Mouse (Mus musculus) ES-E14 (cell line): ENCODE data around the gene Usp29. TPM values are rescaled to one million over a fixed set of nuclear protein-coding genes. Genes with fewer than 3 reads are reported as not detected.

Source experiments
- DNase-seq: peaks from one replicate; pipeline ENCODE4 v3.0.0-alpha.2; 2013; ENCODE audit warnings: low read depth, low spot score
- H3K27ac ChIP-seq: 2 replicates; pipeline ENCODE4 v1.5.1; 2012; ENCODE audit warnings: low read depth, mild to moderate bottlenecking, low read length, moderate library complexity, mixed read lengths; ENCODE audit not compliant: poor library complexity, insufficient read depth, severe bottlenecking
- H3K36me3 ChIP-seq: 2 replicates; pipeline ENCODE4 v1.6.1; 2012; ENCODE audit warnings: mild to moderate bottlenecking, low read length, moderate library complexity, mixed read lengths; ENCODE audit not compliant: control insufficient read depth, poor library complexity, insufficient read depth, severe bottlenecking
- H3K4me1 ChIP-seq, 2 experiments: fragments of 150-350 bp in 1 of 2; sonication (generic) in 1 of 2; 2 replicates each; pipeline ENCODE4 v1.6.1; 2012; ENCODE audit warnings: low read length in 2 of 2, mild to moderate bottlenecking in 1 of 2, mixed read lengths in 1 of 2; ENCODE audit not compliant: control insufficient read depth in 2 of 2, insufficient read depth in 2 of 2, poor library complexity in 1 of 2
- H3K4me3 ChIP-seq, 2 experiments: fragments of 150-350 bp in 1 of 2; sonication (generic) in 1 of 2; 2 replicates each; pipeline ENCODE4 v1.5.1; 2012; ENCODE audit warnings: low read length in 2 of 2, low read depth in 1 of 2, mild to moderate bottlenecking in 1 of 2, mixed read lengths in 1 of 2; ENCODE audit not compliant: insufficient read depth in 1 of 2, poor library complexity in 1 of 2, severe bottlenecking in 1 of 2
- H3K9ac ChIP-seq: 2 replicates; pipeline ENCODE4 v1.6.1; 2012; ENCODE audit warnings: low read depth, mild to moderate bottlenecking, low read length, mixed read lengths; ENCODE audit not compliant: poor library complexity, insufficient read depth, severe bottlenecking
- H3K9me3 ChIP-seq: fragments of 150-350 bp; sonication (generic); 2 replicates; pipeline ENCODE4 v1.6.1; 2012; ENCODE audit warnings: low read depth, mild to moderate bottlenecking, low read length; ENCODE audit not compliant: control insufficient read depth, insufficient read depth
- CHD2 ChIP-seq: IDR thresholded peaks from 2 replicates; pipeline ENCODE4 v1.6.1; 2014; ENCODE audit warnings: mild to moderate bottlenecking, low read depth, low read length, inconsistent platforms
- HCFC1 ChIP-seq: IDR thresholded peaks from 2 replicates; pipeline ENCODE4 v1.6.1; 2012; ENCODE audit warnings: low read length, inconsistent platforms, borderline replicate concordance; ENCODE audit not compliant: insufficient read depth
- MAFK ChIP-seq: IDR thresholded peaks from 2 replicates; pipeline ENCODE4 v1.6.1; 2014; ENCODE audit warnings: mild to moderate bottlenecking, low read depth, low read length, inconsistent platforms; ENCODE audit not compliant: insufficient read depth
- ZC3H11A ChIP-seq: IDR thresholded peaks from 2 replicates; pipeline ENCODE4 v1.6.1; 2012; ENCODE audit warnings: low read depth, mild to moderate bottlenecking, inconsistent platforms, low read length, borderline replicate concordance
- ZNF384 ChIP-seq: IDR thresholded peaks from 2 replicates; pipeline ENCODE4 v1.6.1; 2012; ENCODE audit warnings: low read depth, low read length, inconsistent platforms
- in situ Hi-C, 2 experiments: fragments of 600-800 bp; cut with MboI; formaldehyde crosslinking; loops; one replicate each; pipeline ENCODE4 v1.15.1; 2025; ENCODE audit warnings: low sequenced_read_pairs in 2 of 2, inconsistent platforms in 1 of 2; ENCODE audit not compliant: unreplicated experiment in 2 of 2
- total RNA-seq: library from RNA; depleted of rRNA; stranded (reverse); fragments of 300-350 nt; gene quantifications from 2 replicates; pipeline ENCODE4 v1.2.3, GENCODE M21; 2012

Usp29 gene
- total RNA-seq, 1 experiment = 4.5 TPM

GRCm38 (mm10) chr7:6840860-6841259 is 110.5 kb downstream of the Usp29 start:
- no peak overlapping the region for H3K4me3 ChIP-seq
- no peak overlapping the region for H3K9ac ChIP-seq
- no peaks in the 10 kb centered on the region for H3K9me3 ChIP-seq
- TF ChIP-seq ZC3H11A (no peak), CHD2 (no peak), ZNF384 (no peak), MAFK (no peak), HCFC1 (no peak)
- H3K27ac ChIP-seq = no peak overlapping the region
- H3K4me1 ChIP-seq = no peaks in the 10 kb centered on the region
- H3K36me3 ChIP-seq = no peaks in the 10 kb centered on the region
- in situ Hi-C loops = no loop called here
- DNase-seq = no peak

- no peak for DNase-seq
- no peak overlapping the region for H3K4me3 ChIP-seq
- no peaks in the 10 kb centered on the region for H3K36me3 ChIP-seq
- in situ Hi-C loops = no loop called here
- no peaks in the 10 kb centered on the region for H3K9me3 ChIP-seq
- no peak overlapping the region for H3K9ac ChIP-seq
- TF ChIP-seq ZC3H11A (no peak), MAFK (no peak), ZNF384 (no peak), CHD2 (no peak), HCFC1 (no peak)
- no peaks in the 10 kb centered on the region for H3K4me1 ChIP-seq
- H3K27ac ChIP-seq = no peak overlapping the region
Measured at GRCm38 (mm10) chr7:6849495-6849894, 119.1 kb downstream of the Usp29 start.

GRCm38 (mm10) chr7:6850321-6850720 is 119.9 kb downstream of the Usp29 start:
- no peaks in the 10 kb centered on the region for H3K36me3 ChIP-seq
- no peaks in the 10 kb centered on the region for H3K9me3 ChIP-seq
- H3K4me1 ChIP-seq = no peaks in the 10 kb centered on the region
- no peak overlapping the region for H3K4me3 ChIP-seq
- no peak overlapping the region for H3K27ac ChIP-seq
- DNase-seq = no peak
- TF ChIP-seq HCFC1 (no peak), CHD2 (no peak), MAFK (no peak), ZC3H11A (no peak), ZNF384 (no peak)
- in situ Hi-C loops = no loop called here
- no peak overlapping the region for H3K9ac ChIP-seq

GRCm38 (mm10) chr7:6851256-6851655 is 120.9 kb downstream of the Usp29 start:
- Histone ChIP-seq H3K9ac (no peak overlapping the region), H3K9me3 (no peaks in the 10 kb centered on the region), H3K27ac (no peak overlapping the region), H3K36me3 (no peaks in the 10 kb centered on the region), H3K4me3 (no peak overlapping the region), H3K4me1 (no peaks in the 10 kb centered on the region)
- no peak for TF ChIP-seq CHD2
- TF ChIP-seq ZC3H11A = no peak
- no peak for TF ChIP-seq MAFK
- TF ChIP-seq ZNF384 = no peak
- TF ChIP-seq HCFC1 = no peak
- in situ Hi-C loops = no loop called here
- no peak for DNase-seq

- no peak overlapping the region for H3K4me3 ChIP-seq
- H3K36me3 ChIP-seq = no peaks in the 10 kb centered on the region
- in situ Hi-C loops = no loop called here
- TF ChIP-seq ZNF384 = no peak
- TF ChIP-seq HCFC1 = no peak
- TF ChIP-seq CHD2 = no peak
- no peak for TF ChIP-seq MAFK
- TF ChIP-seq ZC3H11A = no peak
- H3K9me3 ChIP-seq = no peaks in the 10 kb centered on the region
- no peaks in the 10 kb centered on the region for H3K4me1 ChIP-seq
- H3K27ac ChIP-seq = no peak overlapping the region
- DNase-seq = no peak
- no peak overlapping the region for H3K9ac ChIP-seq
Measured at GRCm38 (mm10) chr7:6851717-6852503, 121.5 kb downstream of the Usp29 start.
